Mouse (Mus musculus): ENCODE data around the gene Per3.

Gene Per3

GRCm38 (mm10) chr4:151044037-151044943 is at the start of gene Per3:
Per3 (minus strand) TSS chr4:151044665.
- DNase-seq (ENCODE audit: low spot score) = peak; percentile 97

- DNase-seq (ENCODE audit: low spot score) = no peak
Observed at GRCm38 (mm10) chr4:151089270-151089669, 44.8 kb upstream of the Per3 start, which contains the start of gene Gm13090. Gm13090 (plus strand) TSS chr4:151089570.

GRCm38 (mm10) chr4:151088819-151089218 is 44.4 kb upstream of the Per3 start:
- DNase-seq (ENCODE audit: low spot score) = no peak

- DNase-seq (ENCODE audit: low spot score) = no peak
Observed at GRCm38 (mm10) chr4:151087358-151087757, 42.9 kb upstream of the Per3 start.

GRCm38 (mm10) chr4:151083027-151083426 is 38.6 kb upstream of the Per3 start:
- no peak for DNase-seq (ENCODE audit: low spot score)

- DNase-seq (ENCODE audit: low spot score) = no peak
Observed at GRCm38 (mm10) chr4:151081977-151082376, 37.5 kb upstream of the Per3 start.

GRCm38 (mm10) chr4:151081355-151081754 is 36.9 kb upstream of the Per3 start:
- DNase-seq (ENCODE audit: low spot score) = no peak

GRCm38 (mm10) chr4:151074817-151075216 is 30.4 kb upstream of the Per3 start:
- DNase-seq (ENCODE audit: low spot score) = no peak

- peak; percentile 49 for DNase-seq (ENCODE audit: low spot score)
Observed at GRCm38 (mm10) chr4:151073108-151073744, 28.8 kb upstream of the Per3 start.

- DNase-seq (ENCODE audit: low spot score) = no peak
Observed at GRCm38 (mm10) chr4:151070962-151071361, 26.5 kb upstream of the Per3 start.

GRCm38 (mm10) chr4:151068751-151069150 is 24.3 kb upstream of the Per3 start:
- no peak for DNase-seq (ENCODE audit: low spot score)

GRCm38 (mm10) chr4:151059566-151059965 is 15.1 kb upstream of the Per3 start:
- DNase-seq (ENCODE audit: low spot score) = no peak

GRCm38 (mm10) chr4:151058634-151059033 is 14.2 kb upstream of the Per3 start:
- DNase-seq (ENCODE audit: low spot score) = no peak

GRCm38 (mm10) chr4:151057347-151058321 is 13.2 kb upstream of the Per3 start, which contains the start of gene Vamp3:
Vamp3 (minus strand) TSS chr4:151057963.
- DNase-seq (ENCODE audit: low spot score) = peak; percentile 99

- no peak for DNase-seq (ENCODE audit: low spot score)
Observed at GRCm38 (mm10) chr4:151051162-151051561, 6.7 kb upstream of the Per3 start.

- DNase-seq (ENCODE audit: low spot score) = no peak
Observed at GRCm38 (mm10) chr4:151046524-151046923, 2.1 kb upstream of the Per3 start.

GRCm38 (mm10) chr4:151044944-151045570 is 592 bp upstream of the Per3 start:
- no peak for DNase-seq (ENCODE audit: low spot score)

- DNase-seq (ENCODE audit: low spot score) = no peak
Observed at GRCm38 (mm10) chr4:151043281-151043680, 1.2 kb downstream of the Per3 start.

GRCm38 (mm10) chr4:151041506-151041905 is 3.0 kb downstream of the Per3 start:
- no peak for DNase-seq (ENCODE audit: low spot score)

GRCm38 (mm10) chr4:151037800-151038199 is 6.7 kb downstream of the Per3 start:
- DNase-seq (ENCODE audit: low spot score) = no peak

- no peak for DNase-seq (ENCODE audit: low spot score)
Observed at GRCm38 (mm10) chr4:151036521-151036920, 7.9 kb downstream of the Per3 start.
